Mouse (Mus musculus) hindbrain, embryonic 14.5 days (tissue): Measurements from ENCODE around the gene Sapcd1. TPM values are rescaled to one million over a fixed set of nuclear protein-coding genes. Genes with fewer than 3 reads are reported as not detected.
A peak's percentile ranks its signal among the peaks of the same experiment; 100 is the strongest.

Experiments
- ATAC-seq: fragments of 200-750 bp; cut with Nextera tagmentation; 2 replicates; pipeline ENCODE4 v1.8.0; 2017; ENCODE audit warnings: moderate number of reproducible peaks, mild to moderate bottlenecking, moderate TSS enrichment, moderate library complexity; ENCODE audit not compliant: low FRiP score
- DNase-seq: peaks from one replicate; pipeline ENCODE4 v3.0.0-alpha.2; 2015; ENCODE audit warnings: low spot score
- H3K27ac ChIP-seq: fragments of 300-500 bp; sonication (generic); 2 replicates; pipeline ENCODE4 v1.5.1; 2014; ENCODE audit warnings: mild to moderate bottlenecking, moderate library complexity
- H3K27me3 ChIP-seq: fragments of 300-500 bp; sonication (generic); 2 replicates; pipeline ENCODE4 v1.6.1; 2014; ENCODE audit warnings: mild to moderate bottlenecking, low read length, mixed read lengths; ENCODE audit not compliant: control insufficient read depth, insufficient read depth
- H3K36me3 ChIP-seq: fragments of 300-500 bp; sonication (generic); replicated peaks from 2 replicates; pipeline ENCODE4 v1.6.1; 2014; ENCODE audit not compliant: control insufficient read depth, insufficient read depth
- H3K4me1 ChIP-seq: fragments of 300-500 bp; sonication (generic); replicated peaks from 2 replicates; pipeline ENCODE4 v1.6.1; 2014; ENCODE audit warnings: antibody characterized with exemption, low read length, mixed read lengths; ENCODE audit not compliant: control insufficient read depth, insufficient read depth
- H3K4me2 ChIP-seq: fragments of 300-500 bp; sonication (generic); replicated peaks from 2 replicates; pipeline ENCODE4 v1.6.1; 2014; ENCODE audit warnings: mild to moderate bottlenecking, moderate library complexity
- H3K4me3 ChIP-seq: fragments of 300-500 bp; sonication (generic); replicated peaks from 2 replicates; pipeline ENCODE4 v1.5.1; 2014; ENCODE audit warnings: mild to moderate bottlenecking, low read length
- H3K9ac ChIP-seq: fragments of 300-500 bp; sonication (generic); 2 replicates; pipeline ENCODE4 v1.6.1; 2014
- H3K9me3 ChIP-seq: fragments of 300-500 bp; sonication (generic); 2 replicates; pipeline ENCODE4 v1.6.1; 2016; ENCODE audit warnings: low read length; ENCODE audit not compliant: control insufficient read depth
- WGBS: fragments of 180-500 bp; shearing (Covaris S2); extraction: QIAGEN DNeasy Blood & Tissue Kit; methylation state at CpG from one replicate; pipeline ENCODE4 v1.1.7; 2014; 5-methylcytosine and 5-hydroxymethylcytosine counted together
- polyA plus RNA-seq: library from polyadenylated mRNA; unstranded; fragments of >200 nt; fragmentation: Nextera tagmentation; extraction: Ambion mirVana; gene quantifications from 2 replicates; pipeline ENCODE4 v1.2.1, GENCODE M21; 2014

The Sapcd1 gene
- polyA plus RNA-seq, 1 experiment from 2014 or later: 1.4 TPM

DNA sequence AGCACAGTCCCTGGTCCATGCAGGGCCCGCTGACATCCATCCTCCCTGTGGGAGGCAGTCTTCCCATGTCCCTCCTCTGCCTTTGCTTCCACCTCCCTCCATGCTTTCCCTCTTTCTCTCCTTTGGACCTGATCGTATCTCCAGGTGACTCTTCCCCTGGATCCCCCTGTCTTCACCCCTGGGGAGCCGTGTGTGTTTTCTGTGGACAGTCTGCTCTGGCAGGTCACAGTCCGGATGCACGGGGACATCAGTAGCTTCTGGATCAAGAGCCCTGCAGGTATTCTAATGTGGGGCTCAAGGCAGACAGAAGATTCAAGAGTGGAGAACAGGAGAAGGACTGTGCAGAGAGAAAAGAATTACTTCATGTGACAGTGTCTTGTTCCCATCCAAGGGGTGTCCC lies 4.6 kb downstream of the Sapcd1 start:
- peaks cover 4% of the 10 kb centered on the region; the same call in 1 of the 2 replicates for H3K4me1 ChIP-seq
- H3K4me2 ChIP-seq: no peak overlapping the region
- 81% methylated on average over 5 of the region's 5 CpGs for WGBS
- no peak overlapping the region for H3K27ac ChIP-seq
- no peak overlapping the region for H3K9ac ChIP-seq
- H3K36me3 ChIP-seq: no peaks in the 10 kb centered on the region
- H3K9me3 ChIP-seq: no peaks in the 10 kb centered on the region
- no peak overlapping the region for H3K4me3 ChIP-seq
- DNase-seq: no peak
- H3K27me3 ChIP-seq: no peaks in the 10 kb centered on the region
- no peak for ATAC-seq

DNA sequence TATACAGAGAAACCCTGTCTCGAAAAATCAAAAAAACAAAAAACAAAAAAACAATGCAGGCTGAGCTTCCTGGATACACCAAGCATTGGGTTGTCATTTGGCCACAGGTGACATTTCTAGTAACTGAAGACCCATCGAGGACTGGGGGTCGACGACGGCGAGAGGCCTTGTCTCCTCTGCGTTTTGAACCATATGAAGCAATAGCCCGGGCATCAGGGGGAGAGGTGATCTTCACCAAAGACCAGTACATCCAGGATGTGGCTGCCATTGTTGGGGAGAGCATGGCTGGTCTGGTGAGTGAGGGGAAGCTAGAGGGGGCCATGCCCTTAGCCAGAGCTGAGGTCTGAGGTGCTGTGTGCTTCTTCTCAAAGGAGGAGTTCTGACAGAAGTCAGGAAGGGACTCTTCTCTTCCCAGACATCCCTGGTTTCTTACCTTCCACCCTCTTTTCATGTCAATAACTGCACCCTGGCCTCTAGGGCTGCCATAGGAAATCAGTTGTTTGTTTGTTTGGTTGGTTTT lies 5.2 kb downstream of the Sapcd1 start:
- DNase-seq: no peak
- ATAC-seq: no peak
- 93% methylated on average over 8 of the region's 8 CpGs for WGBS
- Histone ChIP-seq H3K9me3 (no peaks in the 10 kb centered on the region), H3K36me3 (no peaks in the 10 kb centered on the region), H3K4me2 (no peak overlapping the region), H3K27ac (no peak overlapping the region), H3K9ac (no peak overlapping the region), H3K4me1 (peaks cover 2% of the 10 kb centered on the region; the same call in 1 of the 2 replicates), H3K27me3 (no peaks in the 10 kb centered on the region), H3K4me3 (no peak overlapping the region)

DNA sequence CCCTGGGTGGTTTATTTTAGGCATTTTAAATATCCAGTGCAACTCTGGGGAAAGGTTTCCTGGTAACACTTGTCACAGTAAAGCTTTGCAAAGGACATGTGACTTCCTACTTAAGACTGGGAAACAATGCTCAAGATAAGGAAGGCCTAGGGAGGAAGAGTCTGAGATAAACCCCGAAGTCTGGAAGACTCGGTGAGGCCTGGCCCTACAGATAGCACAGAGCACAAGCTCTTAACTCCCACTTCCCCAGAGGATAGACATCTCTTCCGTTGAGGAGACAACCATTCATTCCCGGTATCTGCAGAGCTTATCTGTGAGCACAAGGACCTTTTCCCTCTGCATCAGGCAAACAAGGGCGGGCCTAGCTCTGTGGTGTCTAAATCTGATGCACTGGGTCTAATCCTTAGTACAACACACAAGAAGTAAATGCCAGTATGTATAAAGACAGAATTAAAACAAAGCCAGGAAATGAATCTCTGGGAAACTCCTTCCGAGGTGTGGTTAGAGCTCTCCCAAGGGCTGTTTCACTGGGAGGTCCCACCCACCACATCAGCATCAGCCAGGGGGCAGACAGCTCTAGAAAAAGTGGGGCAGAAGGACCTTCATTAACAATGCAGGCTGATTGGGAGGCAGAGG lies 5.9 kb downstream of the Sapcd1 start:
- no peak for DNase-seq
- no peak overlapping the region for H3K4me3 ChIP-seq

GRCm38 (mm10) chr17:35021163-35021808 lies 6.5 kb downstream of the Sapcd1 start:
- H3K27ac ChIP-seq: no peak overlapping the region
- ATAC-seq: peak; percentile 58
- 6% methylated on average over 17 of the region's 17 CpGs for WGBS

More for the DNA sequence above, 5.9 kb downstream of the Sapcd1 start:
- no peak overlapping the region for H3K9ac ChIP-seq
- 0 out of 2 replicates have a peak, but pooled peaks cover 2% of the 10 kb centered on the region for H3K36me3 ChIP-seq
- H3K4me2 ChIP-seq: no peak overlapping the region
- H3K27ac ChIP-seq: no peak overlapping the region
- ATAC-seq: no peak
- no peaks in the 10 kb centered on the region for H3K4me1 ChIP-seq
- H3K9me3 ChIP-seq: no peaks in the 10 kb centered on the region
- 59% methylated on average over 6 of the region's 6 CpGs for WGBS
- H3K27me3 ChIP-seq: no peaks in the 10 kb centered on the region

DNA sequence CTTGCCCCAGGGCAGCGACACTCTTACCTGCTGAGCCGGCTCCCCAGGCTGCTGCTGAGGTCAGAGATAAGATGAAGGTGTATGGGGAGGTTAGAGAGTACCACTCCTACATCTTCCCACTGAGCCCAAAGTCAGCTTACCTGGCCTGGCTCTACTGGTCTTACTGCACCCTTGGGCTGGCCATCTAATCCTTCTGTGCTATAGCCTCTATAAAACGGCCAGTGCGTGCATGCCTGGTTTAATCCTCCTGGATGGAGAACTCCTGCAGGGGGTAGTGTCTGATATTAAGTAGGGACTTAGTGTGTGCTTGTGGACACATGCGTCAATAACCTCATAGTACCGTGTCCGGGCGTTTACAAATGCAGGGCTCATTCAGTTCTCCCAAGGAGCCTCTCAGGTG lies 7.3 kb downstream of the Sapcd1 start:
- H3K4me1 ChIP-seq: no peaks in the 10 kb centered on the region
- ATAC-seq (no peak), DNase-seq (no peak)
- H3K9me3 ChIP-seq: no peaks in the 10 kb centered on the region
- 90% methylated on average over 8 of the region's 8 CpGs for WGBS
- no peak overlapping the region for H3K4me2 ChIP-seq
- no peaks in the 10 kb centered on the region for H3K27me3 ChIP-seq
- no peak overlapping the region for H3K4me3 ChIP-seq
- no peak overlapping the region for H3K27ac ChIP-seq
- H3K9ac ChIP-seq: no peak overlapping the region
- peaks cover 14% of the 10 kb centered on the region for H3K36me3 ChIP-seq

More at GRCm38 (mm10) chr17:35021163-35021808, 6.5 kb downstream of the Sapcd1 start:
- Histone ChIP-seq H3K4me1 (no peaks in the 10 kb centered on the region), H3K9me3 (no peaks in the 10 kb centered on the region), H3K36me3 (peaks cover 6% of the 10 kb centered on the region), H3K4me2 (peak overlapping the region; percentile 27; the same call in 1 of the 2 replicates), H3K27me3 (no peaks in the 10 kb centered on the region), H3K4me3 (no peak overlapping the region), H3K9ac (no peak overlapping the region)
- peak; percentile 75 for DNase-seq

DNA sequence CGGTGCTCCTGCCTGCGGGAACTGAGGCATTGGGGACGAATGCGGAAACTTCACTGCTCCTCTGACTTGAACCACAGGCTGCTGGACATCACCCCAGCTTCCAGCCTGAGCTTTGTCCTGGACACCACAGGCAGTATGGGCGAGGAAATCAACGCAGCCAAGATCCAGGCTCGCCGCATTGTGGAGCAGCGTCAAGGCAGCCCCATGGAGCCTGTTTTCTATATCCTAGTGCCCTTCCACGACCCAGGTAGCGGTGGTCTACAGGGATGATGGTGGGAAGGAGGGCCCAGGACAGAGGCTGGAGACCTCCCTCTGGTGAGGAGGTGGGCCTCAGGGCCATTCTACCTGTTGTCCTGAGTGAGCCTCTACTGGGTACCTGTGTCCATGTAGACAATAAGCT lies 7.9 kb downstream of the Sapcd1 start:
- H3K9ac ChIP-seq: no peak overlapping the region
- no peaks in the 10 kb centered on the region for H3K9me3 ChIP-seq
- no peaks in the 10 kb centered on the region for H3K4me1 ChIP-seq
- ATAC-seq (no peak), DNase-seq (no peak)
- H3K4me3 ChIP-seq: no peak overlapping the region
- H3K36me3 ChIP-seq: peaks cover 20% of the 10 kb centered on the region
- no peak overlapping the region for H3K4me2 ChIP-seq
- no peak overlapping the region for H3K27ac ChIP-seq
- WGBS: 74% methylated on average over 11 of the region's 11 CpGs
- no peaks in the 10 kb centered on the region for H3K27me3 ChIP-seq

DNA sequence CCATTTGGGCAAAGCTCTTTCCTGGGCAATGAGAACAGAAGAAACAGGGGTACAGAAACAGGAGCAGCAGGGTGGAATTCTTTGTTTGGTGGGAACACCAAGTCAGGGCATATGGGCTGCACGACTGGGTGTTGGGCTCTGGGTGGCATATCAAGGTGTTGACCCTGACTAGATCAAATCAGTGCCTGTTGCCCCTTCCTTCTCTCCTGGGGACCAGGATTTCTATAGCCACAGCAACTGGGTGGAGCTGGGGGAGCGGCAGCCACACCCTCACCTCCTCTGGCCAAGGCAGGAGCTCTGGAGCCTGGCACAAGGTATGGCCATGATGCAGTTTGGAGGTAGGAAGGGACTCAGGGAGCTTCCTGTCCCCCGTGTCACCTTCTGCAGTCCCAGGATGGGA lies 9.6 kb downstream of the Sapcd1 start:
- no peak overlapping the region for H3K9ac ChIP-seq
- H3K4me3 ChIP-seq: no peak overlapping the region
- peaks cover 38% of the 10 kb centered on the region for H3K36me3 ChIP-seq
- DNase-seq (no peak), ATAC-seq (no peak)
- no peak overlapping the region for H3K27ac ChIP-seq
- 89% methylated on average over 3 of the region's 3 CpGs for WGBS
- H3K4me2 ChIP-seq: no peak overlapping the region
- H3K9me3 ChIP-seq: no peaks in the 10 kb centered on the region
- H3K27me3 ChIP-seq: no peaks in the 10 kb centered on the region
- H3K4me1 ChIP-seq: no peaks in the 10 kb centered on the region

DNA sequence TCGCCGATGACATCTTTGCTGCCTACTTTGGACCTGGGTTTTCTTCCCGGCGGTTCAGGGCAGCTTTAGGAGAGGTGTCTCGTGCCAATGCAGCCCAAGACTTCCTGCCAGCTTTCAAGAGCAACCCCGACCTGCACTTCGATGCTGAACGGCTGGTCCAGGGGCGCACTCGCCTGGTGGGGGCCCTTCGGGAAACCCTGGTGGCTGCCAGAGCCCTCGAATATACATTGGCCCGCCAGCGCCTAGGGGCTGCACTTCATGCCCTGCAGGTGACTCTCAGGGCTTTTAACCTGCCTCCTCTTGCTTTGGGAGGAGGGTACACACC lies 10.1 kb downstream of the Sapcd1 start:
- no peak overlapping the region for H3K4me3 ChIP-seq
- WGBS: 69% methylated on average over 14 of the region's 14 CpGs
- H3K9me3 ChIP-seq: no peaks in the 10 kb centered on the region
- DNase-seq (no peak), ATAC-seq (no peak)
- H3K4me1 ChIP-seq: no peaks in the 10 kb centered on the region
- H3K27ac ChIP-seq: no peak overlapping the region
- no peaks in the 10 kb centered on the region for H3K27me3 ChIP-seq
- no peak overlapping the region for H3K9ac ChIP-seq
- H3K36me3 ChIP-seq: peaks cover 43% of the 10 kb centered on the region
- H3K4me2 ChIP-seq: no peak overlapping the region

- Histone ChIP-seq H3K27ac (no peak overlapping the region), H3K27me3 (no peaks in the 10 kb centered on the region), H3K9ac (no peak overlapping the region), H3K9me3 (no peaks in the 10 kb centered on the region), H3K4me2 (no peak overlapping the region), H3K4me3 (no peak overlapping the region), H3K36me3 (peaks cover 49% of the 10 kb centered on the region), H3K4me1 (no peaks in the 10 kb centered on the region)
- WGBS: 81% methylated on average over 10 of the region's 10 CpGs
- ATAC-seq: no peak
- DNase-seq: no peak
These were observed 10.8 kb downstream of the Sapcd1 start for GRCm38 (mm10) chr17:35016791-35017705.
